Mouse (Mus musculus) heart, postnatal 0 days (tissue): ENCODE data around the gene Atp10a. TPM values are rescaled to one million over a fixed set of nuclear protein-coding genes. Genes with fewer than 3 reads are reported as not detected.

ENCODE experiments used
- ATAC-seq: fragments of 200-750 bp; cut with Nextera tagmentation; 2 replicates; pipeline ENCODE4 v1.8.0; 2017; ENCODE audit warnings: low read depth, moderate number of reproducible peaks, moderate library complexity; ENCODE audit not compliant: insufficient read depth
- DNase-seq: peaks from one replicate; pipeline ENCODE4 v3.0.0-alpha.2; 2016; ENCODE audit warnings: low spot score
- H3K27ac ChIP-seq: fragments of 300-500 bp; sonication (generic); 2 replicates; pipeline ENCODE4 v1.5.1; 2014; ENCODE audit warnings: low read depth, mild to moderate bottlenecking
- H3K27me3 ChIP-seq: fragments of 300-500 bp; sonication (generic); 2 replicates; pipeline ENCODE4 v1.6.1; 2014; ENCODE audit warnings: low read length, mixed read lengths; ENCODE audit not compliant: control insufficient read depth, insufficient read depth
- H3K36me3 ChIP-seq: fragments of 300-500 bp; sonication (generic); replicated peaks from 2 replicates; pipeline ENCODE4 v1.6.1; 2014; ENCODE audit warnings: low read length, mixed read lengths; ENCODE audit not compliant: control insufficient read depth, insufficient read depth
- H3K4me1 ChIP-seq: fragments of 300-500 bp; sonication (generic); 2 replicates; pipeline ENCODE4 v1.6.1; 2014; ENCODE audit warnings: antibody characterized with exemption; ENCODE audit not compliant: control insufficient read depth, insufficient read depth
- H3K4me2 ChIP-seq: fragments of 300-500 bp; sonication (generic); 2 replicates; pipeline ENCODE4 v1.6.1; 2014; ENCODE audit warnings: low read depth, mild to moderate bottlenecking, low read length, moderate library complexity
- H3K4me3 ChIP-seq: fragments of 300-500 bp; sonication (generic); 2 replicates; pipeline ENCODE4 v1.5.1; 2014; ENCODE audit warnings: low read depth, low read length
- H3K9ac ChIP-seq: fragments of 300-500 bp; sonication (generic); replicated peaks from 2 replicates; pipeline ENCODE4 v1.6.1; 2014; ENCODE audit warnings: low read depth, low read length, mixed read lengths
- H3K9me3 ChIP-seq: fragments of 300-500 bp; sonication (generic); replicated peaks from 2 replicates; pipeline ENCODE4 v1.6.1; 2016; ENCODE audit warnings: low read length; ENCODE audit not compliant: control insufficient read depth
- CTCF ChIP-seq: IDR thresholded peaks from 2 replicates; pipeline ENCODE4 v1.5.1; 2016; ENCODE audit warnings: antibody characterized with exemption, control low read depth, low read depth
- EP300 ChIP-seq: IDR thresholded peaks from 2 replicates; pipeline ENCODE4 v1.6.1; 2016; ENCODE audit warnings: antibody characterized with exemption, low read depth
- WGBS: fragments of 180-500 bp; shearing (Covaris S2); extraction: QIAGEN DNeasy Blood & Tissue Kit; methylation state at CpG from one replicate; pipeline ENCODE4 v1.1.7; 2014; 5-methylcytosine and 5-hydroxymethylcytosine counted together
- polyA plus RNA-seq: library from polyadenylated mRNA; unstranded; fragments of >200 nt; fragmentation: Nextera tagmentation; extraction: Ambion mirVana; gene quantifications from 2 replicates; pipeline ENCODE4 v1.2.1, GENCODE M21; 2015
- total RNA-seq: library from RNA; depleted of rRNA; stranded (reverse); fragments of >200 nt; gene quantifications from 2 replicates; pipeline ENCODE4 v1.2.3, GENCODE M21; 2014; ENCODE audit warnings: low replicate concordance

Atp10a gene
- total and polyA plus RNA-seq, 2 experiments from 2014 or later, result 0.41 to 3.1 TPM

DNA sequence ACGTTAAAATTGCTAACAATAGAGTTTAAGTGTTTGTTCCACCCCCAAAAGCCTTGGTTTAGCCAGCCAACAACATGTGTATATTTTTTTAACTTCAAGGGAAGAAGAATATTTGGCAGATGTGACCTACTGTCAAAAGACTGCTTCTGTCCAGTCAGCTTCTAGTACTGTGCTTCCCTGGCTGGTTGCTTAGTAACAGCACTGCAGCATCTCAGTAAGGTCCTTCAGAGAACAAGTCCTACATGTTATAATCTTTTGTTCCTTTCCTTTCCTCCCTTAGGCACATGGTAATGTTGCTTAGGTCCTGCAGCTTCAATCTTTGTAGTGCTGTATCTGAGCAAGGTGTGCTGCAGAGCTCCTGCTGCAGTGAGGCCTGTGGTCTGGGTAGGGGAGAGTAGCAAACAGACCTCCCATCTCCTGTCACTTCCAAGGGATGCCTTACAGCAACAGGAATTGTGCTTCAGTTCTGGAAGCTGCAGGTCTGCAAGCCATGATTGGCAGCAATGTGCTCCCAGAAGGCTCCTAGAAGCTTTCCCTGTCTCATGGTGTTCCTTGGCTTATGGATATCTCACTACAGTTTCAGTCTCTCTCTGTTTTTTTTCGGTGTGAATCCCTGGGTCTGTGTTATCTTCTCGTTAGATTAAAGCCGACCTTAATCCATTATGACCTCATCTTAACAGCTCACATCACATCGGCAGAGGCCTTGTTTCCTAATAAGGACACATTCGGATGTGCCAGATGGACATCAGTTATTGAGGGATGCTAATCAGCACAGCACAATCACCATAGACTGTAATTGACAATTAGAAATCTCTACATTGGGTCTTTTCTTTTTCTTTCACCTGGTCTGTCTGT lies 34.3 kb downstream of the Atp10a start:
- Histone ChIP-seq H3K9me3 (no peaks in the 10 kb centered on the region), H3K27me3 (no peaks in the 10 kb centered on the region), H3K4me3 (no peak overlapping the region), H3K27ac (no peak overlapping the region), H3K4me1 (peaks cover 7% of the 10 kb centered on the region; the same call in 1 of the 2 replicates), H3K36me3 (no peaks in the 10 kb centered on the region), H3K4me2 (no peak overlapping the region), H3K9ac (no peak overlapping the region)
- TF ChIP-seq CTCF (no peak), EP300 (no peak)
- DNase-seq (no peak), ATAC-seq (no peak)
- WGBS, result 55% methylated on average over 6 of the region's 6 CpGs

- ATAC-seq (no peak), DNase-seq (no peak)
- WGBS, result 64% methylated on average over 6 of the region's 6 CpGs
- Histone ChIP-seq H3K4me1 (peaks cover 7% of the 10 kb centered on the region; the same call in 1 of the 2 replicates), H3K36me3 (no peaks in the 10 kb centered on the region), H3K9me3 (no peaks in the 10 kb centered on the region), H3K4me3 (no peak overlapping the region), H3K4me2 (no peak overlapping the region), H3K27me3 (no peaks in the 10 kb centered on the region), H3K27ac (no peak overlapping the region), H3K9ac (no peak overlapping the region)
- TF ChIP-seq CTCF, result no peak
- TF ChIP-seq EP300, result no peak
These were observed 35.1 kb downstream of the Atp10a start for GRCm38 (mm10) chr7:58690997-58691596.

- no peak for DNase-seq
- ATAC-seq, result no peak
- Histone ChIP-seq H3K36me3 (no peaks in the 10 kb centered on the region), H3K9ac (no peak overlapping the region), H3K4me2 (no peak overlapping the region), H3K27me3 (no peaks in the 10 kb centered on the region), H3K9me3 (no peaks in the 10 kb centered on the region), H3K27ac (no peak overlapping the region), H3K4me3 (no peak overlapping the region), H3K4me1 (peaks cover 7% of the 10 kb centered on the region; the same call in 1 of the 2 replicates)
- TF ChIP-seq CTCF, result no peak
- TF ChIP-seq EP300, result no peak
- WGBS, result 81% methylated on average over 2 of the region's 2 CpGs
These were observed 36.7 kb downstream of the Atp10a start for GRCm38 (mm10) chr7:58692704-58693103.

DNA sequence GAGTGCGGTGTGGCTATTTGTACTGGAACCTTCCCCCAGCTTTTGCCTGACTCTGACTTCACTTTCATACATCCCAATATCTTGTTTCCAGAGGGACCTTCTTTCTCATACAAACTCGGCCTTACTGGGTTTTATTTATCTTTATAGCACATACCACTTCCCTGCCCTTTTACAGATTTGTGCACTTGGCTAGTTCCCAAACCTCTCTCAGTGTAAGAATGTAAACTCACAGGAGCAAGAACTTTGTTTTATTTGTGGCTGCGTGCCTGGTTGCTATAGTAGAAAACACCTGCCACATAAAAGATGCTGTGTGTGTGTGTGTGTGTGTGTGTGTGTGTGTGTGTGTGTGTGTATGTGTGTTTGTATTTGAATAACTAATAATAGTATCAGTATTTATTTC lies 37.4 kb downstream of the Atp10a start:
- Histone ChIP-seq H3K27ac (no peak overlapping the region), H3K4me3 (no peak overlapping the region), H3K4me1 (peaks cover 7% of the 10 kb centered on the region; the same call in 1 of the 2 replicates), H3K36me3 (no peaks in the 10 kb centered on the region), H3K27me3 (no peaks in the 10 kb centered on the region), H3K9ac (no peak overlapping the region), H3K9me3 (no peaks in the 10 kb centered on the region), H3K4me2 (no peak overlapping the region)
- peak; percentile 35 for DNase-seq
- no peak; the same call in 1 of the 2 replicates for ATAC-seq
- TF ChIP-seq CTCF (no peak), EP300 (no peak)
- 35% methylated on average over 3 of the region's 3 CpGs for whole genome bisulfite sequencing

DNA sequence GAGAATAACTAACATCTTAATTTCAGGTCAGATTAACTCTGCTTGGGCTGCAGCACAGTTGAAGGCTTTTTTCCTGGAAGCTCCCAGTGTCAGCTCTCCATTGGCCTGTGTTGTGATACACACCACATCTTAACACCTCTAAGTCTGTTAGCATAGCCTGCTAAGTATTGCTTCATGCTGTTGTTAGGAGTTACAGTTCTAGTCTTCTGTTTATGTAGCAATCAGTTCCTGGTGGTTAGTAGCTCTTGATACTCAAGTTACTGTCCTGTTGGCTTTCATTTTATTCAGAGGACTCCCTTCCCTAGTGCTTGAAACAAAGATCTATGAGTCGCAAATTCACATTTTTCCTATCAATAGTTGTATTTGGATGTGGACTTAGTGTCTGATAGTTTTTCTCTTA lies 39.7 kb downstream of the Atp10a start:
- no peak overlapping the region for H3K27ac ChIP-seq
- WGBS, result 83% methylated on average over 1 of the region's 1 CpGs
- no peak overlapping the region for H3K9ac ChIP-seq
- ATAC-seq, result no peak
- no peak for DNase-seq
- H3K36me3 ChIP-seq, result no peaks in the 10 kb centered on the region
- no peaks in the 10 kb centered on the region for H3K27me3 ChIP-seq
- H3K4me1 ChIP-seq, result peaks cover 7% of the 10 kb centered on the region; the same call in 1 of the 2 replicates
- no peak for TF ChIP-seq CTCF
- no peak overlapping the region for H3K4me2 ChIP-seq
- H3K9me3 ChIP-seq, result no peaks in the 10 kb centered on the region
- H3K4me3 ChIP-seq, result no peak overlapping the region
